Mouse (Mus musculus) heart, adult 8-10 months (tissue): ENCODE data around the gene Itgbl1. TPM values are rescaled to one million over a fixed set of nuclear protein-coding genes. Genes with fewer than 3 reads are reported as not detected.

Experiments used
- DNase-seq: peaks from one replicate; pipeline ENCODE4 v3.0.0; 2022; ENCODE audit warnings: low spot score
- total RNA-seq, 4 experiments: library from RNA; stranded (reverse); gene quantifications; 2 replicates each; pipeline ENCODE4 v1.2.4; 2022

The Itgbl1 gene
- total RNA-seq, 4 experiments from 2014 or later, result 1.7 to 5.2 (median 3.4) TPM

DNA sequence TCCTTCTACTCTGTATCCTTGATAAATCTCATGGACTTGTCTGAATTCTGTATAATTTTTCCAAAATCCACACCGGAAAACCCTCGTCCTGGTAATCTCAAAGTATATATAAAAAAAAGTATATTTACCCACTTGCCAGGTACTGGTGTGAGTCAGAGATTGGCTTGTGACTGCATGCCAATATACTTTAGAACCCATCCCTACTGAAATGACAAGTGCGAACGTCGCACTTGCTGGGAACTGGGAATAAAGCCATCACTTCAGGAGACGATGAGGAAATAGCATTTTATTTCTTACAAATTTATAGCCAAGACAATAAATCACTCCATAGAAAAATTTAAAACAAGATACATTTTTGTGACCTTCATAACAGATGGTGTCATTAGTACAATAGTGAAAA, 308.2 kb downstream of the Itgbl1 start:
- no peak for DNase-seq

DNA sequence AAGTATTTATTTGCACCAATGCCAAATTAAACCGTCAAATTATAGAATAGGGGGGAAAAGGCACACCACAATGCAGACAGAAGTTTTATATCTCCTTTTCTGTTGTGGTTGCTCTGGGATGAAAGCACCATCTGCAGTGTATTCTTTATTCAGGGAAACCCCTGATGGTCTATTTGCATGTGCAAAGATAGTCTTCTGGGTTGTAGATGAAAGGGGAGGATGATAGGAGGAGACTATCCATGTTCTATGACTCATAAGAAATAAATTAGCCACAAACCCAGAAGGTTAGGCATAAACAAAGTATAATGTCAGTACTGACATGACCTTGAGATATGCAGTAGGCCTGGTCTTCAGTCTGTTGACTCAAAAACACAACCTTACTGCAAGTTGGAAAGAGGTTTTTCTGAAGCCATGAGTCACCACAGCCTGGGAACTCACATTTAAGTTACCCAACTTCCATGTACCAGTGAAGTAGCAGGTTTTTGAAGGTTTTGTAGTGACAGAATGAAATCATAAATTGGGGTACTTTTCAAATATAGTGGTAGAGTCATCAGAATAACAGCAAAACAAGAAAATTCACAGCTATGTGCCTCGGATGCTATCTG, 330.9 kb downstream of the Itgbl1 start:
- no peak for DNase-seq

Other genes with a start within 250 kb of the Itgbl1 start
- under 1 TPM; 0.54 to 0.85 (median 0.70) TPM for gene Nalcn, start 32.8 kb upstream of the Itgbl1 start, total RNA-seq